Mouse (Mus musculus): Measurements from ENCODE around the gene Cst6.
"Not testable (repeated sequence)": the region's sequence is repeated elsewhere in the genome, so short reads cannot be mapped to it uniquely, and the experiment has no call there.

The Cst6 gene

GRCm38 (mm10) chr19:5349502-5349873 is at the start of gene Cst6:
Gene Cst6, minus strand, starts transcription at chr19:5349574.
- DNase-seq (ENCODE audit: low spot score in 2 of 2), result not testable (repeated sequence)

- DNase-seq (ENCODE audit: low spot score in 2 of 2), result no peak
Measured at GRCm38 (mm10) chr19:5395371-5395770, 46.0 kb upstream of the Cst6 start.

GRCm38 (mm10) chr19:5394168-5394567 is 44.8 kb upstream of the Cst6 start:
- DNase-seq (ENCODE audit: low spot score in 2 of 2), result no peak

- DNase-seq (ENCODE audit: low spot score in 2 of 2), result no peak
Measured at GRCm38 (mm10) chr19:5392892-5393291, 43.5 kb upstream of the Cst6 start.

DNA sequence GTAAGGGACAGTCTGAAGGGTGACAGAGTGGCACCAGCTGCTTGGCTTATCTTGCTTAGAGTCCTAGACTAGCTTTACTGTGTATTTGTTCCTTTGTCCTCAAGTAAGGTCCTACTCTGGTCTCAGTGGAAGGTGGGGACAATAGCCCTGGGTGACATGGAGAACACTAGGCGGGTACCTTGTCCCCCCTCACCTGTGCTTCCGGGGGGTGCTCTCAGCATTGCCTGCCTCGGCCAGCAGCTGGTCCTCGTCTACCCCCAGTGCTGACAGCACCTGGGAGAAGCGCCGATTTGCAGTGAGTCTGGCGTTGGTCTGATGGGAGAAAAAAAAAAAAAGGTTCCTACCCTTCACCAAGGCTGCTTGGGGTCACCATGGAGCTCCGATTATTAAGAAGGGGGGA is 41.0 kb upstream of the Cst6 start:
- no peak for DNase-seq (ENCODE audit: low spot score in 2 of 2)

DNA sequence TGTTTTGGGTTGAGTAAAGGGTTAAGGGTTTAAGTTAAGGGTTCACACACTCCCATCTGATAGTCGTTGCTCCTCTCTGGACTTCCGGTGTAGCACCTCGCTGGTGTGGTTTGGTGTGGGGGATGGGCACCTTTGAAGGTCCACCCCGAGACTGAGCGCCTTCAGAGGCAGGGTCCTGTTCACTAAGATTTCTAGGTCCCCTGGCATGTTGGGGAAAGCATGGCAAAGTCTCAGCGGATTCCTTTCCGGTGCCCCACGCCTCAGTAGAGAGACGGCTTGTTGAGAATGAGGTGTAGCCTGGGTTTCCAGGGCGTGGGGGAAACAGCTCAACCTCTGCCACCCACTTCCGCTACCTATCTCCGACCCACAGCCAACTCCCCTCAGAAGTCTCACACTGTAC is 40.3 kb upstream of the Cst6 start:
- DNase-seq (ENCODE audit: low spot score in 2 of 2), result no peak

DNA sequence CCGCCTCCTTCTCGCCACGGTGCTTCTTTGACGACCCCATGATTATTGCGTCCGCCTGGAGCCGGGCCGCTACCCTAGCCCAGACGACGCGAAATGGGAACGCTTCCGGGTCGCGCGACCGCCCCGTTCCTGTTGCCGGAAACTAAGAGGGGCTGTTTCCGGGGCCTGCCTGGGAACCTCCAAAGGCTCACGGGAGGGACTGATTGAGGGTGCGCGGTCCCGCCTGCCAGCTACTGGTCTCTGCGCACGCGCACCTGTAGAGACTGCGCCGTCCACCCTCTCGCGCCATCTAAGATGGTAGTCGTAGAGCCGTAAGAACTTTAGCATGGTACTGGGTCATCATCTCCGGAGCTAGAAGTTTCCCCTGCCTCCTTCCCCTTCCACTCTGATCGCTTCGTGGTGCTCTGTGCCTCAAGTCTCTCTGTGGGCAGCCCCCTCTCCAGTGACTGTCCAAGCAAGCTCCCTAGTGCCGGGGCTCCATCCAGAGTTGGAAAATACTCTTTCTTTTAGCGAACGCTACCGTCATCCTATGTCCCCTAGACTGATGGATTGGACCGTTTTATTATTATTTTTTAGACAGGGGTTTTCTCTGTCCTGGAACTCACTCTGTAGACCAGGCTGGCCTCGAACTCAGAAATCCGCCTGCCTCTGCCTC is 39.3 kb upstream of the Cst6 start, which contains the start of gene Sart1:
TSS of gene Sart1 (minus strand) at position 116 of the 655 bp plus-strand sequence.
- DNase-seq (ENCODE audit: low spot score in 2 of 2), result peak; percentile 85 to 90

- no peak for DNase-seq (ENCODE audit: low spot score in 2 of 2)
Measured at GRCm38 (mm10) chr19:5388011-5388441, 38.7 kb upstream of the Cst6 start.

GRCm38 (mm10) chr19:5384715-5385114 is 35.3 kb upstream of the Cst6 start:
- DNase-seq (ENCODE audit: low spot score in 2 of 2), result no peak

DNA sequence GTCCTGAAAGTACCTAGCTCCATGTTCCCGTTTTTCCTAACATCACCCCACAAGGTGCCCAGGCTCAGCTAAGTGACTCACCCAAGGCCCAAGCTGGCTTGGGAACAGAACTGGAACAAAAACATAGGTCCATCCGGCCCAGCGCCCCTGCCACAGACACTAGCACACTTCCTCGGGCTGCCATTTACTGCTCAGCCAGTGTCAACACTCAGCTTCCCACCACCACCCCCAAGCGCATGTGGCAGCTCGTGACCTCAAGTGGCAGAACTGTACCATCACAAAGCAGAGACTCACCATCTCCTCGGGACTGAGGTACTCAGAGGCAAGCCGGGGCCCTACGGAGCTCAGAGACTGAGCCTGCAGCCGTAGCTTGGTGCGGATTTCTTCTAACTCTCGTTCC is 34.0 kb upstream of the Cst6 start:
- no peak for DNase-seq (ENCODE audit: low spot score in 2 of 2)

DNA sequence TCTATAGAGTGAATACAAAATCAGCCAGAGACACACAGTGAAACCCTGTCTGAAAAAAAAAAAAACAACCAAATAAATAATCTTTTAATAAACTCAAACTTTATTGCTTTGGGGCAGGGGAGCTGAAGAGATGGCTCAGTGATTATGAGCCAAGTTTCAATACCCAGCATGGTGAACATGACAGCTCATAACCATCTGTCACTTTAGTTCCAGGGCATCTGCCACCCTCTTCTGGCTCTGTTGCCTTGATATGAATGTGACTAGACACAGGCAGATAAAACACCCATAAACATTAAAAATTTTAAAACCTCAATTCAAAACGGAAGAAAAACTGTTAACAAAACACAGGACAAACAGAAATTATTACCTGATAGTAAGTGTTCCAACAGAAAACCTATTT is 28.1 kb upstream of the Cst6 start:
- DNase-seq (ENCODE audit: low spot score in 2 of 2), result no peak

GRCm38 (mm10) chr19:5374748-5375147 is 25.4 kb upstream of the Cst6 start:
- no peak for DNase-seq (ENCODE audit: low spot score in 2 of 2)

DNA sequence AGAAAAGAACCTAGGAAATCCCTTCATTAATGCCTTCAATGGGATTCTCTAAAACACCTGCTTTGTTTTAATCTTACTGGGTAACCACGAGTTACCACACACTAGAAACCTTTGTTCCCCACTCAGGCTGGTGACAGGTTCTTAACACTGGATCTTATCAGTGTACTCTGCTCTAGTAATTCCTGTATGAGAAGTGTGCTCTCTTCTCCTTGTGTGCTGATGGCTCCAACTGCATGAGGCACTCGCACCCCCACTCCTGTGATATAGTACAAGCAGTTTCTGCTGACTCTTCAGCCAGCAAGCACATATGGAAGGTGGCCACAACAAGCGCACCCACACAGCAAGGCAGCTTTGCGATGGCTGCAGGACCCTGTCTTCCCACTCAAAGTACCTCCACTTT is 24.8 kb upstream of the Cst6 start:
- DNase-seq (ENCODE audit: low spot score in 2 of 2), result no peak

GRCm38 (mm10) chr19:5372724-5373123 is 23.4 kb upstream of the Cst6 start:
- no peak for DNase-seq (ENCODE audit: low spot score in 2 of 2)

DNA sequence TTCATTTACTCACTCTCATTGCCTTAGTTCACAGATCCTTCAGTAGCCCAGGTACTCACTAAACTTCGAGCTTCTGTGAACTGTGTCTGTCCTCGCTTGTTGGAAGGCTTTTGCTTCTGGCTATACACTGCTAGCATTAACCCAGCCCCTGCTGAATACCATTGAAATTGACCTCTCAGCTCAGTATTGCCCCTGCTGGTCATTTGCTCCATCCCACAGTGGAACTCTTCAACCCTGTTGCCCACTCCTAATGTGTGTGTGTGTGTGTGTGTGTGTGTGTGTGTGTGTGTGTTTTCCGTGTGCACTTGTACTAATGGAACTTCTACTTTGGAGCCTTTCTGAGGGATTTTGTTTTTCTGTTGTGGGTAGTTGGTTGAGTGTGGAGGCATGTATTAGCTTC is 21.6 kb upstream of the Cst6 start:
- DNase-seq (ENCODE audit: low spot score in 2 of 2), result no peak

GRCm38 (mm10) chr19:5367455-5367854 is 18.1 kb upstream of the Cst6 start:
- no peak for DNase-seq (ENCODE audit: low spot score in 2 of 2)

DNA sequence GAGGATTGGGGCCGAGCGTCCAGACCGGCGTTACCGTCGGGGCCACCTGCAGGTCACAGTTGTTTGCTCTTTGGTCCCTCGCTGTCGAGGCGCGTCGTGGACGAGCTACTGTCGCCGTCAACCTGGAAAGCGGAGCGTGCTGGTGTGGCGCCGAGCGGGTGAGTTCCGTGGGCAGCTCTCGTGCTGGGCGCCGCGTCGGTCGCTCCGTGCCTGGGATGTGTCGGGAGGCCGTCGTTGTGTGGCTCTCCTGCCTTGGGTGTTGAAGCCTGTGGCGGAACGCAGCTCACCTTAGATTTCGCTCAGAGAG is 17.6 kb upstream of the Cst6 start, which contains the start of gene Banf1:
TSS of gene Banf1 (minus strand) at position 116 of the 307 bp plus-strand sequence.
- no peak for DNase-seq (ENCODE audit: low spot score in 2 of 2)

GRCm38 (mm10) chr19:5366175-5367052 is 17.0 kb upstream of the Cst6 start, which contains the start of gene Eif1ad:
Gene Eif1ad, plus strand, starts transcription at chr19:5366741.
- peak; percentile 94 to 95 for DNase-seq (ENCODE audit: low spot score in 2 of 2)

DNA sequence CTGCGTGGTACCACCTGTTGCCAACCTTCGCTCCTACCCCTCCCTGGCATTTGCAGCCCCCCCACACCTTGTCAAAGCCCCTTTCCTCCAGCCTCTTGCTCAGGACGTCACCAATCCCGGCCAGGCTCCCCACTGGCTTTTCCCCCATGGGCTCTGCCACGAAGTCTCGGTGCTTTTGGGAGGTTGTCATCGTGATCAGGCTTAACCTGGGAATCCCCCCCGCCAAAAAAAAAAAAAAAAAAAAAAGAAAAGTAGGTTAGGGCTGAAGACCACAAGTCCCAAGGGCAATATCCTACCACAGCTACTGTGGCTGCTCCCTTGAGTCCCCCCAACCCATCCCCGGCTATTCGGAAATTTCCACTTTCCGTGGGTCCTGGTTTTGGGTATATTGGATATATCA is 16.4 kb upstream of the Cst6 start:
- DNase-seq (ENCODE audit: low spot score in 2 of 2), result no peak

DNA sequence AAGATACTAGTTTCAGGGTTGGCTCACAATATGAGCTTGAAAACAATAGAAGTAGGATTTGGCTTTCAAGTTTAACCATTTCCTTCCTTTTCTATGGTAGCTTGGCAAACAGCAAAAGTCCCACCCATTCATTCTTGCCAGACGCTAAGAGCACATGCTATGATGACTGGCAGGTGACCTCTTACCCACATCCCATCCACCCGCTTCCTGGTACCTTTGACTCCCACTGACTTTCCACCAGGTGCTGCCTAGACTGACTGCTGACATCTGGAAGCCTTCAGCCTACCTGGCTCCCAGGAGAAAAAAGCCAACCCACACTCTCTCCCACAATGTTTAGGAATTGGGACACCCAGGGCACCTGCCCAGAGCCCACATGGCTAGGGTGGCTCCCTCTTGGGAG is 14.8 kb upstream of the Cst6 start:
- no peak for DNase-seq (ENCODE audit: low spot score in 2 of 2)

DNA sequence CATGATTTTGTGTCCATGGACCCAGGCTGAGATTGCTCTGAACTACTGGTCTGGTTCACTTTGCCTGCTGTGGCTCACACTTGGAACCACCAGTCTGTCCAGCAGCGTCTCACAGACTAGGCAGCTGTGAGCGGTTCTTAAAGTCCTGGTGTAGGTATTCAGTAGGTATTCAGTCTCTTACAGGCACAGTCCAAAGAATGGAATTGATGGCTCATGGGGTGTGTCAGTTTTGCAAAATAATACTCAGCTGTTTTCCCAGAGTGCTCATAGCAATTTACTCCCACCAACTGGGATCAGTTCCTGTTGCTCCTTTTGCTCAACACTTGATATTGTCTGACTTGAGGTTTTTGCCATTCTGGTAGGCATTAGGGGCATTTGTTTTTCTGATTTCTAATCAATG is 12.8 kb upstream of the Cst6 start:
- no peak for DNase-seq (ENCODE audit: low spot score in 2 of 2)

DNA sequence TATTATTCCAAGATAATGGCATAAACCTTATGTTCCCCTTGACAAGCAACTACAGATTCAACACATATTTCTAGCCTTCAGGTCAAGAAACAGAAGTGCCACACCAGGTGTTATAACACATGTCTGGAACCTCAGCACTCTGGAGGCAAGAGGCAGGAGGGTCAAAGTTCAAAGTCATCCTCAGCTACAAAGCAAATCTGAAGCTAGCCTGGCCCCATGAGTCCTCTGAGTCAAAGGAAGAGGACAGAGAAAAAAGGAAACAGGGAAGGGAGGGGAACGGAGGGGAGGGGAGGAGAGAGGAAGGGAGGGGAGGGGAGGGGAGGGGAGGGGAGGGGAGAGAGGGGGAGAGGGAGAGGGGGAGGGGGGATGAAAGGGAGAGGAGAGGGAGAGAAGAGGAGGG is 6.7 kb upstream of the Cst6 start:
- DNase-seq (ENCODE audit: low spot score in 2 of 2), result no peak

GRCm38 (mm10) chr19:5353609-5354008 is 4.2 kb upstream of the Cst6 start:
- no peak for DNase-seq (ENCODE audit: low spot score in 2 of 2)
